Mouse (Mus musculus) hindbrain, embryonic 10.5 days (tissue): ENCODE measurements at regions not wholly inside any gene's neighbourhood (a gene's known extent, or its start where the extent isn't known, plus 50 kb on each side); places are given as distances from the start of the nearest gene placed in this dataset.

Source experiments
- DNase-seq: peaks from one replicate; pipeline ENCODE4 v3.0.0-alpha.2; 2017; ENCODE audit warnings: low spot score
- H3K27ac ChIP-seq: fragments of 300-500 bp; sonication (generic); 2 replicates; pipeline ENCODE4 v1.5.1; 2016; ENCODE audit warnings: mild to moderate bottlenecking, moderate library complexity
- H3K27me3 ChIP-seq: fragments of 300-500 bp; sonication (generic); 2 replicates; pipeline ENCODE4 v1.6.1; 2016; ENCODE audit warnings: mild to moderate bottlenecking; ENCODE audit not compliant: poor library complexity, insufficient read depth, severe bottlenecking
- H3K36me3 ChIP-seq: fragments of 300-500 bp; sonication (generic); 2 replicates; pipeline ENCODE4 v1.6.1; 2016; ENCODE audit warnings: mild to moderate bottlenecking, moderate library complexity
- H3K4me1 ChIP-seq: fragments of 300-500 bp; sonication (generic); replicated peaks from 2 replicates; pipeline ENCODE4 v1.6.1; 2016; ENCODE audit warnings: mild to moderate bottlenecking
- H3K4me3 ChIP-seq: fragments of 300-500 bp; sonication (generic); 2 replicates; pipeline ENCODE4 v1.5.1; 2016; ENCODE audit warnings: mild to moderate bottlenecking, moderate library complexity
- H3K9me3 ChIP-seq: fragments of 300-500 bp; sonication (generic); 2 replicates; pipeline ENCODE4 v1.6.1; 2016; ENCODE audit warnings: mild to moderate bottlenecking, moderate library complexity
- WGBS: fragments of 180-500 bp; shearing (Covaris S2); methylation state at CpG from one replicate; pipeline ENCODE4 v1.1.7; 2016; 5-methylcytosine and 5-hydroxymethylcytosine counted together

DNA sequence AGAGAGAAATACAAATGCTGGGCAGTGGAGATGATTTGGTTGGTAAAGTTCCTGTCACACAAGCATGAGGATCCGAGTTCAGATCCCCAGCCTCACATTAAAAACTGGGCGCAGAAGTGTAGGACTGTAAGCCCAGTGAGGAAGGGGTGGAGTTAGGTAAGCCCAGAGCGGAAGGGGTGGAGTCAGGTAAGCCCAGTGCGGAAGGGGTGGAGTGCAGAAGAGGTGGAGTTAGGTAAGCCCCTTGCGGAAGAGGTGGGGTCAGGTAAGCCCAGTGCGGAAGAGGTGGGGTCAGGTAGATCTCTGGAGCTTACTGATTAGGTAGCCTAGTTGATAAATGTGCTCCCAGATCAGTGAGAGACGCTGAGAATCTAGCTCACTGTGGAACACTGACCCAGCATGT lies 97.4 kb upstream of the Klf13 start:
- 89% methylated on average over 7 of the region's 7 CpGs for WGBS
- Histone ChIP-seq H3K27me3 (no peaks in the 10 kb centered on the region), H3K27ac (no peak overlapping the region), H3K9me3 (peaks cover 1% of the 10 kb centered on the region; the same call in 1 of the 2 replicates), H3K4me3 (no peak overlapping the region), H3K36me3 (no peaks in the 10 kb centered on the region), H3K4me1 (peaks cover 38% of the 10 kb centered on the region)
- no peak for DNase-seq

DNA sequence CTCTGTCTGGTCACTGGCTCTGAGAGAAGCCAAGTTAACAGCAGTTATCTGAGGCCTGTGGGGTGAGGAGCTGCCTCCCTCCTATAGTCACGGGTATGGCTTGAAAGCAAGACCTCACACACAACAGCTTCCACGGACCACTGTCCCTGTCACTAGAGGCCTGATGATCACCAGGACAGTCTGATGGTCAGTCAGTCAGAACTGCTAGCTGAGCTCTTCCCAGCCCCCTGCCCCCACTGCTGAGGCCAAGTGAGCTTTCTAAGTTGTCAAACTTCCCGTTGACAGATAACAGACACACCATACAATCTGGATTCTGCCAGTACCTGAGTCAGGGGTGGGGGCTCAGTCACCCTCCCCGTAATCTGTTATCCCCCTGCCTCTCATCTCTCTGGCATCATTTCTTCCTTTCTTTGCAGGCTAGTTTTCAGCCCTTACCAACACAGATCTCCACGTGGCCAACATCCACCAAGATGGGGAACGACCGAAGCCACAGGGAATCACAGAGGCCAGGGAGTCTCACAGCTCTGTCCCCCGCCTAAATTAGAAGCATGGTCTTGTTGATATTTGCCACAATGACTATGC lies 96.4 kb upstream of the Klf13 start:
- DNase-seq = no peak
- Histone ChIP-seq H3K27me3 (no peaks in the 10 kb centered on the region), H3K27ac (0 out of 2 replicates have a peak overlapping the region, but pooled peaks have one; percentile 40), H3K4me3 (no peak overlapping the region), H3K4me1 (peaks cover 35% of the 10 kb centered on the region), H3K36me3 (no peaks in the 10 kb centered on the region), H3K9me3 (no peaks in the 10 kb centered on the region)
- 79% methylated on average over 8 of the region's 8 CpGs for WGBS

DNA sequence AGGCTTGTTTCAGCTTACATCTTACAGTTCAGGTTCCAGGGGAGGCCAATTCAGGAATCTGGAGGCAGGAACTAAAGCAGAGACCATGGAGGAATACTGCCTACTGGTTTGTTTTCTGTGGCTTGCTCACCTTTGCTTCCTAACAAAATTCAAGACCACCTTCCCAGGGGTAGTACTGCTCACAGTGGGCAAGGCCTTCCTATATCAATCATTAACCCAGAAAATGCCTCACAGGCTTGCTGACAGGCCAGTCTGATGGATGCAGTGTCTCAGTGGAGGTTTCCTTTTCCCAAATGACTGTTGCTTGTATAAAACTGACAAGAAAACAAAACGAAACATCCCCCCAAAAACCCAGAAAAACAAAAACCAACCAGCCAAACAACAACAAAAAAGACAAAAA lies 95.8 kb upstream of the Klf13 start:
- DNase-seq = no peak
- H3K27ac ChIP-seq = no peak overlapping the region
- WGBS = 64% methylated on average over 1 of the region's 1 CpGs
- no peaks in the 10 kb centered on the region for H3K27me3 ChIP-seq
- H3K4me3 ChIP-seq = no peak overlapping the region
- no peaks in the 10 kb centered on the region for H3K9me3 ChIP-seq
- no peaks in the 10 kb centered on the region for H3K36me3 ChIP-seq
- H3K4me1 ChIP-seq = peaks cover 29% of the 10 kb centered on the region

DNA sequence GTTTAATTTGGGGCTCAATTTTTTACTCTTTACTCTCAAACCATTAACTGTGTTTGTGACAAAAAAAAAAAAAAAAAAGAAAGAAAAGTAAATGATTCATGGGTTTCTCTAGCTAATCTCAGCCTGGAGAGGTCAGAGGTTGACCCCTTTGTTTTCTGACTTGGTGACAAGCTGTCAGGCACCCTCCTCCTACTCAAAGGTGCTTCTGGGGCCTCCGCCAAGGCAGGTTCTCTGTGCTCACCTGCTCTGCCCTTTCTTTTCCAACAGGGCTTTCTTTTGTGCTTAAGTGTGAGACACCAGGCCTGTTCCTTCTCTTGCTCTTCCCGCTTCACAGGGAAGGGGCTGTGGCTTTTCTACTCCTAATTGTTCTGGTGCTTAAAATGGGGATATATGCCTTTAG lies 94.7 kb upstream of the Klf13 start:
- Histone ChIP-seq H3K27me3 (no peaks in the 10 kb centered on the region), H3K36me3 (no peaks in the 10 kb centered on the region), H3K9me3 (0 out of 2 replicates have a peak, but pooled peaks cover 2% of the 10 kb centered on the region), H3K4me1 (peaks cover 19% of the 10 kb centered on the region), H3K4me3 (no peak overlapping the region), H3K27ac (no peak overlapping the region)
- no peak for DNase-seq
- WGBS = 56% methylated on average over 2 of the region's 2 CpGs

DNA sequence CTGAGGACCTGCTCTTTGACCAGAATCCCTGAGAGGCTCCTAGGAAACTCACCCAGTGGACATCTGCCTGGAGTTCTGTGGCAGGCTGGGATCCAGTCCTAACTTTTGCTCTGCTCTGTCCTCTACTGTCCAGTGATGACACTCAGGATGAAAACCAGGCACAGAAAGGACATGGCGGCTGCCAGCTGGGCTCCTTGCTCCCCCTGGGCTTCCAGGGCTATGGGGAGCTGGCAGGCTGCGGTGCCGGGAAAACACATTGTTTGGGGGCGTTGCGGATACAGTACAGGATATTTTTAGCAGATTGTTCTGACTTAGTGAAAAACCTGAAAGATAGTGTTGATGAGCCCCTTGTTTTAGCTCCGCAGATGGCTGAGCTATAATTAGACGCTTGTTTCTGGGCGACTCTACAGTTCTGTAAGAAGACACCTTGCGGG lies 94.2 kb upstream of the Klf13 start:
- no peak overlapping the region for H3K4me3 ChIP-seq
- H3K9me3 ChIP-seq = 0 out of 2 replicates have a peak, but pooled peaks cover 3% of the 10 kb centered on the region
- H3K4me1 ChIP-seq = peaks cover 19% of the 10 kb centered on the region
- H3K27ac ChIP-seq = no peak overlapping the region
- no peak for DNase-seq
- H3K36me3 ChIP-seq = no peaks in the 10 kb centered on the region
- WGBS = 79% methylated on average over 9 of the region's 9 CpGs
- H3K27me3 ChIP-seq = no peaks in the 10 kb centered on the region

DNA sequence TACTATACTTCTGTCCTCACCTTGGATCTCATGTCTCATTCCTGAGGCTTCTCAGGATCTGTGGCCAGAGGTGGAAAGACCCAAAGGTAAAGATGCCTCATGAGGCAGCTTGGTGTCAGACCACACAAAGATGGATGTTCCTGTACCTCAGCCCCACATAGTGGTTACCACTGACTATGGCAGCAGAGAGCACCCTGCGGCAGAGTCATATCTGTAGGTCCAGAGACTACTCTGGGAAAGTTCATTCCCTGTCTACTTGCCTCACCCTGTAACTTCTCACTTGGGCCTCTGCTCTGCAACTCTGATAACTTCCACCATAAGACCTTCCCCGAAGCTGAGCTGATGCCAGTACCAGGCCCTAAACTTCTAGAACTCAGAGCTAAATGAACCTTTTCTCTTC lies 91.9 kb upstream of the Klf13 start:
- H3K27me3 ChIP-seq = no peaks in the 10 kb centered on the region
- 0 out of 2 replicates have a peak, but pooled peaks cover 3% of the 10 kb centered on the region for H3K9me3 ChIP-seq
- 89% methylated on average over 2 of the region's 2 CpGs for WGBS
- H3K4me1 ChIP-seq = peaks cover 19% of the 10 kb centered on the region
- H3K27ac ChIP-seq = no peak overlapping the region
- no peaks in the 10 kb centered on the region for H3K36me3 ChIP-seq
- DNase-seq = no peak
- H3K4me3 ChIP-seq = no peak overlapping the region

DNA sequence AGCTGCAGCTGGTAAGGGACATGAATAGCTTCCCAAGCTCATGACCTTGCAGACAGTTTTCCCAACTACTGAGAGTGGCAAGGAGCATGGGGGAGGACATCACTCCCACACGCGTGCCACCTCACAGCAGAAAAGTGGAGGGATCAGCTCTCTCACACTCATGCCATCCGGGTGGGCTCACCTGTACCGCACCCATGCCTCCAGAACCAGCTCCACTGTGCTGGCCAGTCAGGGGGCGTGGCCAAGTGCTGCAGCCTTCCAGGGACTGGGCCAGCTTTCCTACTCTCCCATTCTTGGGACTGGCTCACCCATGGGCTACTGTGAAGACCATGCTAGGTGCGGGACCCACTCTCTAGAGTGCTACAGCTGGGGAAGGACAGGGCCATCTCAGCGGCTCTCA lies 88.4 kb upstream of the Klf13 start:
- Histone ChIP-seq H3K4me3 (no peak overlapping the region), H3K4me1 (peaks cover 13% of the 10 kb centered on the region; the same call in 1 of the 2 replicates), H3K36me3 (no peaks in the 10 kb centered on the region), H3K9me3 (0 out of 2 replicates have a peak, but pooled peaks cover 3% of the 10 kb centered on the region), H3K27me3 (no peaks in the 10 kb centered on the region), H3K27ac (0 out of 2 replicates have a peak overlapping the region, but pooled peaks have one; percentile 2)
- WGBS = 84% methylated on average over 7 of the region's 7 CpGs
- no peak for DNase-seq

DNA sequence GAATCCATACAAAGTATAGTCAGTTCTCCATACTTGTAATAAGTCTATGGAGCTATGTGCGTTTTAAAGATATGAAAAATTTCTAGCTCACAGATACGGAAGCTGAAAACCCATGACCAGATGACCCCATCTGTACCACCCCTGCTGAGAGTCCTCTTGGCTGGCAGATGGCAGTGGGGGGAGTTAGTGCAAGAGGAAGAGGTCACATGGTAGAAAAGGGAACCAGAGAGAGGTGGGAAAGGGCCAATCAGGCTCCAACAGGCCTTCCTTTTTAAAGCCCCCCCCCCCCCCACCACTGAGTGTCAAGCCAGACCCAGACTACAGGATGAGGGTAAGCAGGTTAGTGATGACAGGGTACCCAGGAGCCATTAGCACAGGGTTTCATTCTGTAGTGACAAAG lies 86.4 kb upstream of the Klf13 start:
- Histone ChIP-seq H3K27me3 (no peaks in the 10 kb centered on the region), H3K36me3 (no peaks in the 10 kb centered on the region), H3K4me1 (peaks cover 19% of the 10 kb centered on the region), H3K4me3 (no peak overlapping the region), H3K9me3 (0 out of 2 replicates have a peak, but pooled peaks cover 3% of the 10 kb centered on the region), H3K27ac (0 out of 2 replicates have a peak overlapping the region, but pooled peaks have one; percentile 64)
- DNase-seq = no peak
- WGBS = 81% methylated on average over 2 of the region's 2 CpGs

DNA sequence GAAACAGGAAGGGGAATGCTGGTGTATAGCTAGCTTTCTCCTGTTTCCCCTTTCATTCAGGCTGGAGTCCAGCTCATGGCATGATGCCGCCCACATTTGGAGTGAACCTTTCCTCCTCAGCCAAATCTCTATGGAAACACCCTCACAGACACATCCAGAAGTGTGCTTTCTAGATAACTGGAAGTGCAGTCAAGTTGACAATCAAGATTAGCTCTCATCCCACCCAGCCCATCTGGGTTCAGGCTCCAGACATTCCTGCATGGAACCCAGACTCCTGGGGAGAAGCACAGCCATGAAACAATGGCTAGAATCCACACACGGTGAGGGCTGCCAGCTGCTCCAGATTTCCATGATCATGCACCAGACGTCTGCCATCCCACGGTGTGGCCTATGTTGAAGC lies 85.5 kb upstream of the Klf13 start:
- WGBS = 76% methylated on average over 4 of the region's 4 CpGs
- Histone ChIP-seq H3K9me3 (0 out of 2 replicates have a peak, but pooled peaks cover 3% of the 10 kb centered on the region), H3K36me3 (no peaks in the 10 kb centered on the region), H3K4me1 (peaks cover 19% of the 10 kb centered on the region), H3K4me3 (no peak overlapping the region), H3K27me3 (no peaks in the 10 kb centered on the region), H3K27ac (peak overlapping the region; percentile 64; the same call in 1 of the 2 replicates)
- no peak for DNase-seq

DNA sequence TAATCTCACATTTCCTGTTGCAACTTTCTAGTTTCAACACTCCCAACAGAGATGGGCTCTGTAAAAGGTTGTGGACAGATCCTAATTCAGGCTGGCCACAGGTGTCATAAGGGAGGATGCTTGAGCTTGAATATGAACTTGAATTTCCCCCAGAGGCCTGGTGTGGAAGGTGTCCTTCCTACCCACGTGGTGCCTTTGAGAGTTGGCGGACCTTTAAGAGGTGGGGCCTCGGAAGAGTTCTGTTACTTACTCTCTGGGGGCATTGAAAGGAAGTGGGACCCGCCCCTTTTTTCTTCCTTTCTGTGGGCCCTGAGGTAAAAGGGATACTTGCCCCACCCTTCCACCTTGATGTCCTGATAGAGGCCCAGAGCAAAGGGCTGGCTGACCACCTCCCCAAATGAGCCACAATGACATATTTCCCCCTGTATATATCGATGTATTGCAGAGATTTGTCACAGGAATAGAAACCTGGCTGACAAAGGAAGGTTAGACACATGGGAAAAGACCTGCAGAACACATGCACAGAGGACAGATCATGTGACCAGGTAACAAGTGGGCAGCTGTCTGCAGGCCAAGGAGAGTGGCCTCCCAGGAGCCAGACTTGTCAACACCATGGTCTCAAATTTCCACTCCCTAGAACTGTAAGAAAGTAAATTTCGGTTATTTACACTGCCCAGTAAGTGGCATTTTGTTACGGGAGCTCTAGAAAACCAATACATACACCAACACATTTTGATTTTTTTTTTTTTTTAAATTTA lies 84.2 kb upstream of the Klf13 start:
- H3K9me3 ChIP-seq = no peaks in the 10 kb centered on the region
- no peak overlapping the region for H3K27ac ChIP-seq
- H3K27me3 ChIP-seq = no peaks in the 10 kb centered on the region
- no peaks in the 10 kb centered on the region for H3K36me3 ChIP-seq
- no peak overlapping the region for H3K4me3 ChIP-seq
- 70% methylated on average over 7 of the region's 7 CpGs for WGBS
- peaks cover 19% of the 10 kb centered on the region for H3K4me1 ChIP-seq
- no peak for DNase-seq

DNA sequence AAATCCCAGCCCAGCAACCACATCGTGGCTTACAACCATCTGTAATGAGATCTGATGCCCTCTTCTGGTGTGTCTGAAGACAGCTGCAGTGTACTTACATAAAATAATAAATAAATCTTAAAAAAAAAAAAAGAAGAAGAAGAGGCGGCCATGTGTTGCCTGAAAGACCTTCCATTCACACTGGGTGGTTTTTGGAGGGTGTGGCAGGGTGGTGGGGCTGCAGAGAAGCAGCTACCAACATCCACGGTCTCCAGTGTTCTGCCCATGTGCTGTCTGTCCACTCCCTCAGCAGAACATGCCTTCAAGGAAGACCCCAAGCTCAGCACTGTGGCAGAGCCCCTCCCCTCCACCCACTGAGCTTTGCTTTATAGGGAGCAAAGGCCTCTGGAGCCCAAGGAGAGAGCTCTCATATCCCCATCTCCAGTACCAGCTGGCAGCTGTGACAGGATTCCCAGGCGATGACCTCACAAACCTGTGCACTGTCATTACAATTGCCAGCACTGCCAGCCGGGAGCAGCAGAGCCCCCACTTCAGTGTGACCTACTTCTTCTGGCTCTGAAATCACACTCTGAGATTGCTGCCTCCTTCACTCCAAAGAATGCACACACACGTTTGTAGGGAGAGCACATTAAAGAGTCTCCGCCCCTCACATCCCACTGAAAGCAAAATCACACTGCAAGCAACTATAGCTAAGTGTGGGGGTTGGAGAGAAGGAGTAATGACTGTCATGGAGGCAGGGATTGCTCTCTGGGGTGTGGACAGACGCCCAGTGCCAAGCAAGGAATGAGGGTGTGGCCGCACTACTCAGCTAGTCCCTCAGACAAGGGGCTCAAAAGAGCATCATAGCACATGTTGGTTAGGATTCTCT lies 82.8 kb upstream of the Klf13 start:
- no peaks in the 10 kb centered on the region for H3K27me3 ChIP-seq
- H3K9me3 ChIP-seq = no peaks in the 10 kb centered on the region
- DNase-seq = no peak

DNA sequence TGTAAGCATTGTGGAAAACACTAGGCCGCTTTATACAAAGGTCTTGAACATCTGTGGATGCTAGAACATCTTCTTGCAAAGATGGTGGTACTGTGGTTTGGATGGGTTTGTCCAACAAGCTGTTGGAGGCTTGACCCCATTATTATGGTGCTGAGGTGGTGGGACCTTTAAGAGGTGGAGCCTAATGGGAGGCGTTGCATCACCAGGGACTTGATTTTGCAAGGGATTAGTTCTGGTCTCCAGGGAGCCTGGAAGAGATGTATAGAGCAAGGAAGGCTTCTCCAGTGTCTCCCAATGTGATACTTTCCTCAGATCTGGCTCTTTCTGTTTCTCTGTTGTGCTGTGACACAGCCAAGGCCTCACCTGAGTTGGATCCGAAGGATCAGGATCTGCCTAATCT lies 79.4 kb upstream of the Klf13 start:
- DNase-seq = no peak

More for the DNA sequence above, 82.8 kb upstream of the Klf13 start:
- peaks cover 19% of the 10 kb centered on the region for H3K4me1 ChIP-seq
- no peak overlapping the region for H3K4me3 ChIP-seq
- H3K36me3 ChIP-seq = no peaks in the 10 kb centered on the region
- WGBS = 72% methylated on average over 9 of the region's 9 CpGs
- H3K27ac ChIP-seq = no peak overlapping the region

More for the DNA sequence above, 79.4 kb upstream of the Klf13 start:
- Histone ChIP-seq H3K27ac (no peak overlapping the region), H3K4me1 (peaks cover 12% of the 10 kb centered on the region), H3K9me3 (no peaks in the 10 kb centered on the region), H3K4me3 (no peak overlapping the region), H3K27me3 (no peaks in the 10 kb centered on the region), H3K36me3 (no peaks in the 10 kb centered on the region)
- 60% methylated on average over 3 of the region's 3 CpGs for WGBS
